Mouse (Mus musculus) urinary bladder, postnatal 4 days (tissue): ENCODE data around the gene Cd300ld5.
"Not testable (repeated sequence)": the region's sequence is repeated elsewhere in the genome, so short reads cannot be mapped to it uniquely, and the experiment has no call there.

ENCODE experiments used
- DNase-seq, 2 experiments: peaks; one replicate each; pipeline ENCODE4 v3.0.0; 2021 to 2022; ENCODE audit warnings: low spot score in 2 of 2

Gene Cd300ld5

GRCm38 (mm10) chr11:115049282-115049895 lies 11.8 kb upstream of the Cd300ld5 start:
- no peak for DNase-seq

DNA sequence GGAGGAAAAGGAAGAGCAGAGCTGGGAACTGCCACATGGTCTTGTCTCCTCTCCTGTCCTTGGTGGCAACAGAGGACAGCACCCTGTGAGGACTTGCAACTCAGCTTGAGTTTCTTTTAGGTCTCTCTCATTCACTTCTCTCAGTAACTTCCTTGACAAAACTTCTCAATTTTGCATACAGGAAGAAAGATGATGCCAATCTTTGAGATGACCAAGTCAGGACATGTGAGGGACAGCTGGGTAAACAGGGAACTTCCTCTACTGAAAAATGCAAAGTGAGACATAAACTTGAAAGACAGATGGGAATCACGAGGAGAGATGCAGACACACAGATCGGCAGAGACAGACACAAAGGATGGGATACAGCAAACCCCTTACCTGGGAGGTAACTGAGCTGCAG lies 10.7 kb upstream of the Cd300ld5 start, which contains the start of gene Cd300ld3:
TSS of gene Cd300ld3 (minus strand) at position 151 of the 400 bp plus-strand sequence.
- DNase-seq = no peak

DNA sequence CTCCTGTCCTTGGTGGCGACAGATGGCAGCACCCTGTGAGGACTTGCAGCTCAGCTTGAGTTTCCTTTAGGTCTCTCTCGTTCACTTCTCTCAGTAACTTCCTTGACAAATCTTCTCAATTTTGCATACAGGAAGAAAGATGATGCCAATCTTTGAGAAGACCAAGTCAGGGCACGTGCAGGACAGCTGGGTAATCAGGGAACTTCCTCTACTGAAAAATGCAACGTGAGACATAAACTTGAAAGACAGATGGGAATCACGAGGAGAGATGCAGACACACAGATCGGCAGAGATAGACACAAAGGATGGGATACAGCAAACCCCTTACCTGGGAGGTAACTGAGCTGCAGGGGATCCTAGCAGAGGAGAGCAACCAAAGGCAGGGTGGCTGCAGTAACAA lies 10.7 kb downstream of the Cd300ld5 start, which contains the start of gene Cd300ld4:
TSS of gene Cd300ld4 (minus strand) at position 101 of the 400 bp plus-strand sequence.
- DNase-seq = not testable (repeated sequence)

GRCm38 (mm10) chr11:115016093-115016492 lies 21.5 kb downstream of the Cd300ld5 start, which contains the start of gene Cd300ld2:
Cd300ld2 (minus strand) TSS chr11:115016193.
- not testable (repeated sequence) for DNase-seq

DNA sequence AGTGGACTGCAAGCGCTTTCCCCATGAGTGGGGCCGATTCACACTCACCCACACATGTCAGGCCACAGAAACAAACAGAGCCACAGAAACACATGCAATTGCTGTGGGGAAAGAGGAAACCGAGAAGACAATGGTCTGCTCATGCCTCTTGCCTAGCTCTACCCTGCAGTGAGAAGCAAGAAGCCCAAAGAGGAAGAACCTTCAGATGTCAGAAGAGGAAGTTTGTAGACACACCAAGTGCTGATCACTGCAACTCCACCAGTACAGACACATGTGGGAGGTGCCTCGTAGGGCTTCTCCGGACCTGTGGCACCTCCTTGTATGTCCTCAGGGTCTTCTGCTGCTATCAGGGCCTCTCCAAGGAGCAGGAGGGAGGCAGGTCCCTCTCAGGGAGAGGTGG lies 33.5 kb downstream of the Cd300ld5 start:
- no peak for DNase-seq

- no peak for DNase-seq
Observed at GRCm38 (mm10) chr11:115001474-115002040, 36.0 kb downstream of the Cd300ld5 start, which contains the start of gene Cd300c2. Cd300c2 (minus strand) TSS chr11:115001880.

DNA sequence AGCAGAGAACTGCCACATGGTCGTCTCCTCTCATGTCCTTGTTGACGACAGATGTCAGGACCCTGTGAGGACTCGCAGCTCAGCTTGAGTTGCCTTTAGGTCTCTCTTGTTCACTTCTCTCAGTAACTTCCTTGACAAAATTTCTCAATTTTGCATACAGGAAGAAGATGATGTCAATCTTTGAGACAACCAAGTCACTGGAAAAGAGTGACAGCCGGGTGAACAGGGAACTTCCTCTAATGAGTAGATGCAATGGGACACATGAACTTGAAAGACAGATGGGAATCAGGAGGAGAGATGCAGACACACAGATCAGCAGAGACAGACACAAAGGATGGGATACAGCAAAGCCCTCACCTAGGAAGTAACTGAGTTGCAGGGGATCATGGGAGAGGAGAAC lies 47.8 kb downstream of the Cd300ld5 start, which contains the start of gene Cd300ld:
TSS of gene Cd300ld (minus strand) at position 130 of the 400 bp plus-strand sequence.
- DNase-seq = no peak

DNA sequence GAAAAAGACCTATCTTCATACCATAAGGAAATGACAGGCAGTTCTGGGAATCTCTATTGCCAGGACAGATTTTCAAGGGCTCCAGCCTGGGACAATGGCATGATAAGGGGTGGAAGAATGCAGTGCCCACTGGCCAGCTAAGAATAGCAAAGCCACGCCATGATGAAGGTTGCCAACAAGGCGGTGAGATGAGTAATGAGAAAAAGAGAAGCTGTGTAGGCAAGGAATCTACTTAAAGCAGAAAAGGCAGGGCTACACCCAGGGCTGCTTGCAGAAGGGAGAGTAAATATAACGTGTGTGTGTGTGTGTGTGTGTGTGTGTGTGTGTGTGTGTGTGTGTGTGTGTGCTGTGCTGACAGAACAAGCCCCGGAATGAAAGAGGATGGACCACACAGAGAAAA lies 55.7 kb downstream of the Cd300ld5 start:
- peak in 1 of 2 experiments; percentile 19 for DNase-seq
